Mouse (Mus musculus) retina, embryonic 14.5 days (tissue): Measurements from ENCODE around the gene Ptdss2.
A peak's percentile ranks its signal among the peaks of the same experiment; 100 is the strongest.

ENCODE experiments used
- DNase-seq: peaks from one replicate; pipeline ENCODE4 v3.0.0-alpha.2; 2015; ENCODE audit warnings: low spot score

Gene Ptdss2

DNA sequence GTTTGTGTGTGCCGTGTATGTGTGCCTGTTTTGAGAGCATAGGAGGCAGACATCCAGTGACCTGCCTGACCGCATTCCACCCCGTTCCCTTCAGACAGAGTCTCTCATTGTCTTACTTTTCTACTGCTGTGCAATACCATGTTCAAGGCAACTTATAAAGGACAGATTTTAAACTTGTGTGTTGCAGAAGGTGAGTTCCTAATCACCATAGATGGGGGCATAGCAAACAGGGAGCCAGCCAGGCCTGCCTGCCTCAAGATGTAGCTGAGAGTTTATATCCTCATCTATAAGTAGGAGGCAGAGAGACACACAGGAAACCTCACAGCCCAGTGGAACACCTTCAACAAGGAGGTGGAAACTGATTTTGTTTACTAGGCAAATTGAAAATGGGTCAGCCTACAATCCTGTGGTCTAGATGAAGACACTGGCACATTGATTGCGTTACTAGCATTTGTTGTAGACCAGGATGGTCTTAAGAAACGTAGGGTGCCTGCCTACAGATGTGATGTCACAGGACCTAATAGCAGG, 51.2 kb downstream of the Ptdss2 start:
- DNase-seq: no peak

DNA sequence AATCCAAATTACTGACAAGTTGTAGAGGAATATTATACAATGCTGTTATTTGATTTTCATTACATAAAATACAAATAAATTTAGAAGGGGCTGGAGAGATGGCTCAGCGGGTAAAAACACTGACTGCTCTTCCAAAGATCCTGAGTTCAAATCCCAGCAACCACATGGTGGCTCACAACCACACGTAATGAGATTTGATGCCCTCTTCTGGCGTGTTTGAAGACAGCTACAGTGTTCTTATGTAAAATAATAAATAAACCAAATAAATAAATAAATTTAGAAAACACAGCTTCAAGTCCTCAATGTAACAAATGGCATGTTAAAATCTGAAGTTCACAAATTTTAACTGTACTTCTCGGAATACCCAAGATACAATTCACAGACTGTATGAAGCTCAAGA, 52.9 kb downstream of the Ptdss2 start:
- DNase-seq: no peak

DNA sequence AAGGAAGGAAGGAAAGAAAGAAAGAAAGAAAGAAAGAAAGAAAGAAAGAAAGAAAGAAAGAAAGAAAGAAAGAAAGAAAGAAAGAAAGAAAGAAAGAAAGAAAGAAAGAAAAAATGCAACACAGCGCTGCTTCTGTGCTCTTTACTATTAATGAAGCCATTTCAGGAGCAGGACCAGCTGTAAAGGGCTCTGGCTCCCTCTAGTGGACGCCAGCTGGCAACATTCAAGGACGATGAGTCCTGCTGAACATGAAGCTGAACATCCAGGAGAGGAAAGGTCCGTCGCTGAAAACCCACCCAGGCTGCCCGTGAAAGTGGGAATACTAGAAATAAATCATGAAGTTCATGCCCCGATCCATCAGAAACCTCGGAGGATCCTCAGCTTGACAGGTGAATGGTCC, 54.0 kb downstream of the Ptdss2 start:
- DNase-seq: peak; percentile 94

DNA sequence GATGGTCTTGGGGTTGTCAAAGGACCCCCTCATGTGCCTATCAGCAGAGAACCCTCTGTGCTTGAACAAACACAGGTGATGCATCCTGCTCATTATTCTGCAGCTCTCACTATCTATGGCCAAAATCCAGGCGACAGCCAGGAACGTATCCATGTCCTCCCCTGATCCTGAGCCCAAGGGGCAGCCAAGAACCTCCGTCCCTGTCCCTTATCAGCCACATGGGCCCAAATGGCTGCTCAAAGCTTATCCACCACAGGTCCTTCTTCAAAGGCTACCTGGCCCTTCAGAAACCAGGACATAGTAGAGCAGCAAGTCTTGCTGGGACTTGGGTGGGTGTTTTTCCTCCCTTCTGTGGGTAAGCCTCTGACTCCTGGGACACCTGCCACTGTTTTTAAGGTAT, 66.0 kb downstream of the Ptdss2 start:
- no peak for DNase-seq

DNA sequence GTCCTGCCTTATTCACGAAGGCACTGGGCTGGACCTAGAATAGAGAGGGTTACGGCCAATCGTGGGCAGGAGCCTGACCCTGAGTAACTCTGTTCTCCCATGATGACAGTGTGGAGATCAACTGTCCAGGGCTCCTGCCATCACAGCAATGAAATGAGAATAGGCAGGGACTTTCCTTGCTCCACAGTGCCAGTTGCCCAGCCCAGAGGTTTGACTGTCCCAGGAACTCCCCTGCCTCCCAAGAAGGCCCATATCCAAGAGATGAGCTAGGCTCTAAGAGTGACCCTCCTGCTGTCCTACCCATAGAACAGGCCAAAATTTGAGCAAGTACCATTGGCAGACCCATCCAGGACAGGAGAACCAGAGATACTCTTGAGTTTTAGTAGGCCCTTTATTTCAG, 66.6 kb downstream of the Ptdss2 start:
- DNase-seq: no peak

DNA sequence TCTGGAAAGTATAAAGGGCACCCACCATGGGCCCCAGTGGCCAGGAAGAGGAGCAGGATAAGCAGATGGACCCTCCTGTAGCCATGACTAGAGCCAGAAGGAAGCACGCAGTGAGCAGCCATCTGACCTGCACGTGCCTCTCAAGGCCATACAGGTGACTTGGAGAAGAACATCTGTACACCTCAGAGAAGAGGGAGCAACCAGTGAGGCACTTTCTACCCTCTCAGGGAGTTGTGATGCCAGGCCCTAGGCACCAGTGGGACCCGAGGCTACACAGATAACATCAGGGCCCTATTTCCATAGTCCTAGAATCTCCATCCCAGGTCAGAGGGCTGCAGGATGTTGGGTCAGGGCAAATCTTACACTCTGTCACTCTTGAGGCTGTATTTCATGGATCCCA, 68.0 kb downstream of the Ptdss2 start:
- DNase-seq: no peak

DNA sequence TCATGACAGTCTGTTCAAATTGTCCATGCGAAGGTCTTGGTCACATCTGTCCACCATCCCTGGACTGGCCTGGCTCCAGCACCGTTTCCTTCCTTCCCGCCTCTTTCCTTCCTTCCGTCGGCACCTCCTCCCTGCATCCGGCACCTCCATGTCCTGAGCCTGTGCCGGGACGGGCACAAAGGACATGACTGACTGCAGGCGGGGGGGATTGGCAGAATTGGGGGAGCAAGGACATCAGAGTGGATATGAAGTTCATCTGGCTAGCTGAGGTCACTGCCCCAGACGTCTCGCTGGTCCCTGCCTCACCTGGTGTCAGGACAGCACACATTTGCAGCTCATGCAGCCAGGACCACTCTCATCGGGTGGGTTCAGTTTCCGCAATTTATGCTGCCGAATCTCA, 68.9 kb downstream of the Ptdss2 start:
- DNase-seq: no peak

DNA sequence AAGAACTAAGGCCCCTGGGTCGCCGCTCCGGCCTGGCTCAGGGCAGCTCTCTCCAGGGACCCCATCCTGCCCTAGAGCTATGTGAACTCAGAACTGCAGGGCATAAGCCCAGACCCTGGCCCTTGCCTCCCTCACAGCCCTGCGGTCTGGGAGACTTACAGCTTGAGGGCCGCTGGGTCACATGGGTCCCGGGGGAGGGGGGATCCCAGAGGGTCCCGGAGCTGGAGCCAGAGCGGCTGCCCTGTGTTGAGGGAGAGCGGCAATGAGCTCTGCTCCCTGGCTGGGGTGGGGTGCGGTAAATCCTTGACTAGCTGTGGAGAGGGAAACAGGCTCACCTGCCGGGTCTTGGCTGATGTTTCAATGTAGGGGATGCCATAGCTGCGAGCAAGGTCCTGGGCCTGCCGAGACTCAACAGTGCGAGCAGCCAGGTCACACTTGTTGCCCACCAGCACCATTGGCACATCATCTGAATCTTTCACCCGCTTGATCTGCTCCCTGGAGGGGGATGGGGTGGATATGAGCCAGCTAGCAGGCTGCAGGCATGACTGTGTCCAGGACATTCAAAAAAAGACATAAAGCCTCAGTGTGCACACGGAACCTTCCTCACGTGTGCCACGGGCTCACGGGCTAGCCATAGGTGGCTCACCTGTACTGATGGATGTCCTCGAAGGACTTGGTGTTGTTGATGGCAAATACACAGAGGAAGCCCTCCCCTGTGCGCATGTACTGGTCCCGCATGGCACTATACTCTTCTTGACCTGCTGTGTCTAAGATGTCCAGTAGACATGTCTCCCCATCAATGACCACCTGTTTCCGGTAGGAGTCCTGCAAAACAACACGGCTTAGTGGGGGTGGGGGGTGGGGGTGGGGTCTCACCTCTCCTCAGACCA, 69.9 kb downstream of the Ptdss2 start:
- no peak for DNase-seq

DNA sequence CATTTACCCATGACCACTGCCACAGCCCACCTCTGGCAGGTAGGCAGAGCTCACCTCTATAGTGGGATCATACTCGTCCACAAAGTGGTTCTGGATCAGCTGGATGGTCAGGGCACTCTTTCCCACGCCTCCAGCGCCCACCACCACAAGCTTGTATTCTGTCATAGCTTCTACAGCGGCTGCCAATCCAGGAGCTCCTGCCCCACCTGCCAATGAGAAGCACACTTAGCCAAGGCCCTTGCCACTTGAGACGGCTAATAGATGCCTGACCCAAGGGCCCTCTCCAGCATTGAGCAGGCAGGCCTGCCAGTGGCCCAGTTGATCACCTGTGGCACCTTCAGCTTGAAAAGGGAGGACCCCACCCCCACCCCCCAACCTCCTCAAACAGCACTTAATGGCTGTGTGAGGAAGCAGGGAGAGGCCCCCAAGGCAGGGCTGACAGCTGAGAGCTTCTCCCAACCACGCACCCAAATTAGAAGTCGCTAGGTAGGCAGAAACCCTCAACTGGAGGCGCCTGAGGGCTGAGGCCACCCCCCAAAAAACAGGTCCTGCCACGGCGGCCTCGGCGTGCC, 70.7 kb downstream of the Ptdss2 start:
- no peak for DNase-seq

DNA sequence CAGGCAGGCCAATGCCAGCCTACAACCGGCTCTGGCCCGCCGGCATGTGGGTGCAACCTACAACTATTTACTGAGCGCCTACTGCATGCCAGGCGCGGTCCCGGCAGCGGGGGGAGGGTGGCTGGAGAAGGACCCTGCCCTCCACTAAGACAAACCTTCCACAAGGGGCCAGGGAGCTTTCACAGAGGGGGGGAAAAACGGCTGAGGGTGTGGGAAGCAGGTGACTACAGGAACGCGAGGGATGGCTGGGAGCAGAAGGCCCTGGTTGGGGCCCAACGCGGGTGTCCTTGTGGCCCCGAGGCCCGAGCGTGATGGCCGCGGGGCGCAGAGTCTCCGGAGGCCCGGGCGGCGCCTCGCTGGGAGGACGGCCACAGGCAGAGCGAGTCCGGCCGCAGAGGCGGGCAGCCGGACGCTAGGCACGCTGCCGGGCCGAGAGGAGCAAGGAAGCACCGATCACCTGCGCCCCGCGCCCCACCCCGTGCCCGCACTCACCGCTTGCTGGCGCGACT, 71.2 kb downstream of the Ptdss2 start:
- DNase-seq: no peak

DNA sequence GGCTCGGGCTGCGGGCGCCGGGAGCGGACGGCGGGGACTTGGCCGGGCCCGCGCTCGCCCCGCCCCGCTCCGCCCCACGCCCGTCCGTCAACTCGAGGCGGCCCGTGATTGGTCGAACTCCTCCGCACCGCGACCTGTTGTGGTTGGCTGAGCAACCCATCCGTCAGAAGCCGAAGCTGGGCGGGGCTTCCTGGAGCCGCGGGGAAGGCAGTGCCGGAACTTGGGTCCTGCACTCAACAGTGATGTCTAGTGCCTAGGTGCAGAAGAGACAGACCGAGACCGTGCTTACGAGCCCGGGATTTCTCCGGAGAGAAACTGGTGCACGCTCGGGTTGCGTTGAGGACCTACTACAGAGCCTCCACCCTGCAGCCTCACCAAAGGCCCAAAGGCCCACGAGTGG, 71.8 kb downstream of the Ptdss2 start, which contains the start of the genes Hras and Lrrc56:
Hras (minus strand) TSS at position 58 of the 400 bp plus-strand sequence.
Lrrc56 (plus strand) TSS at position 210 of the 400 bp plus-strand sequence.
- peak; percentile 99 for DNase-seq

DNA sequence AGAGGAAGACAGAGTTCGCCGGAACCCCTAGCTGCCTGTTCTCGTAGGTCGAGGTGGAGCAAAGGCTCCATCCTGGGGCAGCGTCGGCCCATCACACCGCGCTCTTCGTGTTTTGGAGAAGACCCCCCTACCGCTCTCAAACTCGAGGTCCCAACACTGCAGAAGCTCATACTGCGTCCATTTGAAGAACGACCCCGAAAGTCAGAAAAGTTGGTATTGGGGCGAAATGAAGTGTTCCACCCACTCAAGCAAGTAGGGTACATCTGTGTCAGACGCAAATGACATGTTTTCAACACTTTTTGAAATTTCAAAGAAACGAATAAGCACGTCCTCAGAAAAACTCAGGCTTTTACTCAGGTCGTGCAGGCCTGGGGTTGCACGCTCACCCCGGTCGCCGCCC, 72.2 kb downstream of the Ptdss2 start:
- DNase-seq: no peak

DNA sequence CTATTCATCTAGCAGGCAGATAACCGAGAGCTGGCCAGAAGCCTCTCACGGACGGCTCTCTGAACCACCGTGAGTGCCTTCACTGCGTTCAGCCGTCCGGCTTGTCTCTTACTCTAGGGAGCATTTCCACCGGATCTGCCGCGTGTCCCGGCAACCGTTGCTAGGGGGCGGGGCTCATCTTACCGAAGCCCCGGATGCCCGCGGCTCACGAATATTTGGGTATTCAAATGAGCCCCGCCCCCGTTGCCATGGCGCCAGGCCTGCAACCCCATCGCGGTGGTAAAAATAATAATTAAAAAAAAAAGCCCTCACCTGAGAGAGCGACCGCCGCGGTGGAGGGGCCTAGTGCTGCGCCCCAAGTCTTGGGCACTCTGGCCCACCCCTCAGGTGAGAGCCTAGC, 72.6 kb downstream of the Ptdss2 start:
- DNase-seq: peak; percentile 93

DNA sequence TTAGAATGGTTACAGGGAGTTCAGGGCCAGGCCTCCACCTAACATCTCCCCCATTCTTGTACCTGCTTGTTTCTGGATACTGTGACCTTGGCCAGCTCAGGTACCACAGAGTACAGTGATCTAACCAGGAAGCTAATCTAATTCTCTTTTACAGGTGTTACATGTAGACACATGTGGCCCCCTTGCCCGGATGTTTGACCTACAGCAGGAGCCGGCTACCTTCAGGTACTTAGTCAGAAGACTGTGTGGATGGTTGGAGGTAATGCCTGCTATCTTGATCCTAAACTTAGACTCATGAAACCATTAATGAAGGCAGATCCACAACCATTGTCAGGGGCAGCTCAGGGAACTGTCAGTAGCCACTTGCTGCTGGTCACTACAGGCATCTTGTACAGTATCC, 73.6 kb downstream of the Ptdss2 start:
- no peak for DNase-seq

DNA sequence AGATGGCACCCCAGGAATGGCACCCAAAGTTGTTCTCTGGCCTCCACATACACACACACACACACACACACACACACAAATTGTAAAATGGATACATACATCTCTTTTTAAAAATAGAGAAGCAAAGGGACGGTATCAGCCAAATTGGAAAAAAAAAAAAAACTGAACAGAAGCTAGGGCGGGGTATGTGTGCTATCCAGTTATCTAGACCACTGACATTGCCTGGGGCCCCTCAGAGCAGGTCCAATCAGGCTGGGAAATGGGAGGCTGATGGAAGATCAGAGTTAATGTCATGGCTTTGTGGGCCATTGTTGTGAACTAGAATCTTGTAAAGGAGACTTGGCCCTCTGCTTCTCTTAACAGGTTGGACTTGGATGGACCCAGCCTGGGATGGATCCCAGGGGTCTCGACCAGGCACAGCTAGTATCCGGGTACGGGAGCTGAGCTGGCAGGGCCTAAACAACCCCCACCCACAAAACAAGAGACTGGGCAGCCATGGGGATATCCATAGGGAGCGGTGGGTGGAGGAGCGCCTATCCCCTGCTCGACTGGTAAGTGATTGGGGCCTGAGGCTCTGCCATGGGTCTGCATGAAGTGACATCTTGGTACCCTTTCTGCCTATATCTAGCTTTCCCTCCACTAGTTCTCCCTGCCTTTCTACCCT, 74.6 kb downstream of the Ptdss2 start:
- no peak for DNase-seq

DNA sequence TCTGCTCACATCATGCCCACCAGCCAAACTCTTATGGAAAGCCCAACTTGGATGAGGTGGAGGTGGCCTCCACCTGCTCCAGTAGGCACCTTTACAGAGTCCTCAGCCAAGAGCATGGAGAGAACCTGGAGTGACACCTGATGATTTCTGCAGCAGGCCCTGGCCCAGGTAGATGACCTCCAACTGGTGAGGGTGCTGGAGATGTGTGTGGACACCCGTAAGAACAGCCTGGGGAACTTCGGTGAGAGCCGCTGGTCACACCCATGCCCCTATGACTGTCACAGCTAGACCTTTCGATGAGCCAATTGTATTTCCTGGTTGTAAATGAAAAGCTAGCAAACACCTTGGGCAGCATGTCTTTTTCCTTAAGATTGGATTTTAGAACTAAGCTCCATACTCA, 75.9 kb downstream of the Ptdss2 start:
- no peak for DNase-seq

DNA sequence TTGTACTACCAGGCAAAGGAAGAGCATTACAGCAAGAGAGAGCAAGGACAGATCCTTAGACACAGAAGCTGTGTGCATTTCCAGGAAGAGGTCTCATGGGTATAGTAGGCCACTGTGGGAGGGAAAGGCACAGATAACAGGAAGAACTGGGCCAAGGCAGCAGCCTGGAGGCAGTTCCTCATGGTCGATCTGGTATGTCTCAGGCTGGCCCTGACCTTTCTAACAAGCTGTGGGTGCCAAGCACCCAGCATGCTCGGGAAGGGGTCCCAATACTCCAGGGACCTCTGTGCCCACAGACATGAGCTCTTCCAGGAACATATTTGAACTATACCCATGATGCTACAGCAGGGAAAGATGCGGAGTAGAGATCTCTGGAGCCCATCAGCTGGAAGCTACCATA, 82.4 kb downstream of the Ptdss2 start:
- DNase-seq: no peak

DNA sequence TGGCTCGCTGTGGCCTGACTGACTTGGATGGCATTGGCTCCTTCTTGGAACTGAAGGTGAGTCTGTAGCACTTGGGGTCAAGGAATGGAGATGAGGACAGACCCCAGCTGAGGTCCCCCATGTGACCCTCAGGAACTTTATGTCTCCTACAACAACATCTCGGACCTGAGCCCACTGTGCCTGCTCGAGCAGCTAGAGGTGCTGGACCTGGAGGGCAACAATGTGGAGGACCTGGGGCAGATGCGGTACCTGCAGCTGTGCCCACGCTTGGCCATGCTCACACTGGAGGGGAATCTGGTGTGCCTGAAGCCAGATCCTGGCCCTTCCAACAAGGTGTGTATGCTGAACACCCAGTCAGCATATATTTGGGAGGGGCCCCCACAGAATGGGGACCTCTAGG, 83.3 kb downstream of the Ptdss2 start:
- DNase-seq: no peak

DNA sequence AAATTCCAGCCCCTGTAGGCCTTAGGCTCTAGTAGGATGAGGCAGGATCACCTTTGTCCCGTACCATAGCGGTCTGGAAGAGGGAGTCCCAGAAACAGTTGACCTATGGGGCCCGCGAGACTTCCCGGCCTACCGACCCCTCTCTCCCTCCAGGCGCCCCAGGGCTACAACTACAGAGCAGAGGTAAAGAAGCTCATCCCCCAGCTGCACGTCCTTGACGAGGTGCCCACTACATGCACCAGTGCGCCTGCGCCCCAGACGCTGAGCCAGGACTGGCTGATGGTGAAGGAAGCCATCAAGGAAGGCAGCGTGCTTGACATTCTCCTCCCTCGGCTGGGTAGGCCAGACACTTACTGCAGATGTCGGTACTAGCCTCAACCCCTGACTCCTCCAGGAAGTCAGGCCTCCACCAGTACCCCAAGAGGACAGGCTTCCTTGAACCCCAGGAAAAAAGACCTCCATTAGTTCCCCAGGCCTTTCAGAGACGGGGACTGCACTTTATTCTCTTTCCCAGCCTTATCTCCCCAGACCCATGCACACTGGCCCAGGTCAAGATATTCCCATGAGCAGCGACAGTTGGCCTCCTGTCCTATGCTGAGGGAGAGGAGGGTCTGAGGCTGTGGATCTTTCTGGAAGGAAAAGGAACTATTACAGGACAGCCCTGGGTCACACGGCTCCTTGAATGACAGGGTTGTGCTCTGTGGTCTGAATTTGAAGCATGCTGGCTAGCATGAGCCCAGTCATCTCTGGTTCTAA, 84.2 kb downstream of the Ptdss2 start:
- no peak for DNase-seq
